Mouse (Mus musculus) olfactory bulb, adult 2 months (tissue): Measurements from ENCODE around the gene Ccdc78.
A peak's percentile ranks its signal among the peaks of the same experiment; 100 is the strongest.

Experiments used
- CTCF ChIP-seq: fragments of 200-500 bp; IDR thresholded peaks from 2 replicates; pipeline ENCODE4 v1.5.1; 2012; ENCODE audit warnings: low read depth, mild to moderate bottlenecking, low read length, moderate library complexity; ENCODE audit not compliant: insufficient read depth
- POLR2A ChIP-seq: fragments of 200-500 bp; IDR thresholded peaks from 2 replicates; pipeline ENCODE4 v1.6.1; 2012; ENCODE audit warnings: mild to moderate bottlenecking, low read depth, low read length, moderate library complexity; ENCODE audit not compliant: insufficient read depth

- TF ChIP-seq POLR2A (peak; percentile 72), CTCF (no peak)
Measured at GRCm38 (mm10) chr17:25785281-25785745, 1.1 kb upstream of the Ccdc78 start, which contains the start of gene Haghl.
